In genomic region chr14:120084084-120084667, GRCm38 (mm10) we compare ENCODE assay signal across 34 mouse cellular contexts. TPM values are rescaled to one million over a fixed set of nuclear protein-coding genes. Genes with fewer than 3 reads are reported as not detected.
A peak's percentile ranks its signal among the peaks of the same experiment; 100 is the strongest.
DNase-seq lines count a peak whose midpoint lies in the region; ATAC-seq and TF ChIP-seq lines count a peak whose summit lies in the region.
"Had no signal": no experiment of that assay in that cellular context is flagged by ENCODE, and none has a peak within 500 bp of the region (broad histone marks: within the 10 kb centered on the region; RNA-seq: fewer than 3 reads in every experiment).

No protein-coding gene starts in this region.

- no peaks in the 10 kb centered on the region for H3K4me1 ChIP-seq in forebrain, embryonic 12.5 days
- H3K4me1 ChIP-seq in forebrain, embryonic 10.5 days: no peaks in the 10 kb centered on the region
- peaks cover 1% of the 10 kb centered on the region for H3K4me1 ChIP-seq in hindbrain, embryonic 13.5 days (replicated peaks)
- no peaks in the 10 kb centered on the region; the same call in 1 of the 2 replicates for H3K4me1 ChIP-seq in hindbrain, embryonic 14.5 days (replicated peaks; ENCODE audit: control insufficient read depth, insufficient read depth, low read length)
- H3K4me1 ChIP-seq in forebrain, postnatal 0 days (ENCODE audit: insufficient read depth): no peaks in the 10 kb centered on the region
- H3K4me1 ChIP-seq in liver, embryonic 11.5 days (replicated peaks; ENCODE audit: control insufficient read depth, insufficient read depth, low read length): no peaks in the 10 kb centered on the region
- H3K4me1 ChIP-seq: heart, embryonic 13.5 days; intestine, embryonic 15.5 days; liver, embryonic 12.5 days had no signal

- no peak overlapping the region for H3K9ac ChIP-seq in forebrain, embryonic 12.5 days
- no peak overlapping the region for H3K9ac ChIP-seq in hindbrain, embryonic 13.5 days
- no peak overlapping the region for H3K9ac ChIP-seq in hindbrain, embryonic 14.5 days
- H3K9ac ChIP-seq in forebrain, postnatal 0 days: no peak overlapping the region
- no peak overlapping the region for H3K9ac ChIP-seq in liver, embryonic 11.5 days (ENCODE audit: low read depth, low read length)
- H3K9ac ChIP-seq: heart, embryonic 13.5 days; hindbrain, embryonic 15.5 days; intestine, embryonic 15.5 days; limb, embryonic 13.5 days; liver, embryonic 12.5 days; liver, postnatal 0 days; neural tube, embryonic 13.5 days had no signal

- no peaks in the 10 kb centered on the region for H3K9me3 ChIP-seq in forebrain, embryonic 12.5 days
- H3K9me3 ChIP-seq in forebrain, embryonic 10.5 days: no peaks in the 10 kb centered on the region
- no peaks in the 10 kb centered on the region for H3K9me3 ChIP-seq in hindbrain, embryonic 13.5 days
- no peaks in the 10 kb centered on the region for H3K9me3 ChIP-seq in hindbrain, embryonic 14.5 days (ENCODE audit: control insufficient read depth, low read length)
- no peaks in the 10 kb centered on the region for H3K9me3 ChIP-seq in forebrain, postnatal 0 days (ENCODE audit: low read length)
- no peaks in the 10 kb centered on the region for H3K9me3 ChIP-seq in liver, embryonic 11.5 days (ENCODE audit: control insufficient read depth, low read length)
- H3K9me3 ChIP-seq: heart, embryonic 13.5 days; hindbrain, embryonic 15.5 days; intestine, embryonic 15.5 days; limb, embryonic 13.5 days; liver, embryonic 12.5 days; neural tube, embryonic 13.5 days had no signal

- no peak overlapping the region for H3K4me2 ChIP-seq in forebrain, embryonic 12.5 days
- no peak overlapping the region for H3K4me2 ChIP-seq in hindbrain, embryonic 13.5 days
- no peak overlapping the region for H3K4me2 ChIP-seq in hindbrain, embryonic 14.5 days (replicated peaks)
- no peak overlapping the region for H3K4me2 ChIP-seq in forebrain, postnatal 0 days (ENCODE audit: low read depth)
- no peak overlapping the region for H3K4me2 ChIP-seq in liver, embryonic 11.5 days
- H3K4me2 ChIP-seq: heart, embryonic 13.5 days; hindbrain, embryonic 15.5 days; intestine, embryonic 15.5 days; limb, embryonic 13.5 days; liver, embryonic 12.5 days; neural tube, embryonic 13.5 days had no signal

- TF ChIP-seq CTCF in forebrain, postnatal 0 days (IDR thresholded peaks at IDR 0.05; ENCODE audit: low read depth): no peak

- no peak for DNase-seq in forebrain, embryonic 10.5 days (ENCODE audit: extremely low spot score, low spot score)
- no peak for DNase-seq in hindbrain, embryonic 14.5 days (ENCODE audit: low spot score)
- peak; percentile 49 for DNase-seq in R1 (ENCODE audit: low read depth, low spot score)
- peak; percentile 32 for DNase-seq in forebrain, postnatal 0 days
- DNase-seq in liver, embryonic 11.5 days (ENCODE audit: low spot score): no peak
- DNase-seq in cerebellum, adult 9-10 months: no peak
- DNase-seq: adrenal gland, postnatal 10 days; cerebellum, adult 18-20 months; cerebellum, postnatal 14 days; gastrocnemius, adult 2 months; gastrocnemius, postnatal 36 days; heart, adult 2 months; heart, postnatal 10 days; kidney, adult 2 months; kidney, postnatal 36 days; liver, postnatal 0 days; lung, postnatal 36 days had no signal

- no peak overlapping the region for H3K27ac ChIP-seq in forebrain, embryonic 12.5 days
- H3K27ac ChIP-seq in forebrain, embryonic 10.5 days: no peak overlapping the region
- H3K27ac ChIP-seq in hindbrain, embryonic 13.5 days: no peak overlapping the region
- no peak overlapping the region for H3K27ac ChIP-seq in hindbrain, embryonic 14.5 days
- no peak overlapping the region for H3K27ac ChIP-seq in forebrain, postnatal 0 days (ENCODE audit: low read depth, low read length)
- H3K27ac ChIP-seq in liver, embryonic 11.5 days (ENCODE audit: low read depth, low read length): no peak overlapping the region
- H3K27ac ChIP-seq: gastrocnemius, adult 2 months; heart, adult 2 months; heart, embryonic 13.5 days; hindbrain, embryonic 15.5 days; intestine, embryonic 15.5 days; layer of hippocampus, adult 2 months; left cerebral cortex, adult 2 months; limb, embryonic 13.5 days; liver, embryonic 12.5 days; neural tube, embryonic 13.5 days had no signal

- WGBS in forebrain, embryonic 12.5 days: 83% methylated on average over 9 of the region's 9 CpGs
- 86% methylated on average over 9 of the region's 9 CpGs for WGBS in forebrain, embryonic 10.5 days
- WGBS in hindbrain, embryonic 13.5 days: 77% methylated on average over 9 of the region's 9 CpGs
- 81% methylated on average over 9 of the region's 9 CpGs for WGBS in hindbrain, embryonic 14.5 days
- 81% methylated on average over 9 of the region's 9 CpGs for WGBS in forebrain, postnatal 0 days
- 82% methylated on average over 9 of the region's 9 CpGs for WGBS in liver, embryonic 11.5 days

- no peak overlapping the region for H3K4me3 ChIP-seq in forebrain, embryonic 12.5 days (replicated peaks)
- H3K4me3 ChIP-seq in forebrain, embryonic 10.5 days: no peak overlapping the region
- no peak overlapping the region for H3K4me3 ChIP-seq in hindbrain, embryonic 13.5 days
- H3K4me3 ChIP-seq in hindbrain, embryonic 14.5 days (replicated peaks; ENCODE audit: low read length): no peak overlapping the region
- H3K4me3 ChIP-seq in forebrain, postnatal 0 days (ENCODE audit: low read depth, low read length): no peak overlapping the region
- no peak overlapping the region for H3K4me3 ChIP-seq in liver, embryonic 11.5 days (ENCODE audit: low read depth, low read length)
- H3K4me3 ChIP-seq: erythroblast, embryonic 14.5 days; gastrocnemius, adult 2 months; heart, adult 2 months; heart, embryonic 13.5 days; hindbrain, embryonic 15.5 days; intestine, embryonic 15.5 days; layer of hippocampus, adult 2 months; left cerebral cortex, adult 2 months; limb, embryonic 13.5 days; liver, embryonic 12.5 days; neural tube, embryonic 13.5 days had no signal

- no peaks in the 10 kb centered on the region for H3K36me3 ChIP-seq in forebrain, embryonic 12.5 days (replicated peaks)
- no peaks in the 10 kb centered on the region for H3K36me3 ChIP-seq in forebrain, embryonic 10.5 days (replicated peaks)
- H3K36me3 ChIP-seq in hindbrain, embryonic 13.5 days: no peaks in the 10 kb centered on the region
- no peaks in the 10 kb centered on the region for H3K36me3 ChIP-seq in hindbrain, embryonic 14.5 days (replicated peaks; ENCODE audit: control insufficient read depth, insufficient read depth)
- no peaks in the 10 kb centered on the region for H3K36me3 ChIP-seq in forebrain, postnatal 0 days (ENCODE audit: insufficient read depth)
- H3K36me3 ChIP-seq in liver, embryonic 11.5 days (ENCODE audit: control insufficient read depth, insufficient read depth, low read length): no peaks in the 10 kb centered on the region
- H3K36me3 ChIP-seq: heart, embryonic 13.5 days; hindbrain, embryonic 15.5 days; intestine, embryonic 15.5 days; limb, embryonic 13.5 days; liver, embryonic 12.5 days; neural tube, embryonic 13.5 days had no signal

- ATAC-seq in forebrain, embryonic 12.5 days (ENCODE audit: low FRiP score): 0 out of 2 replicates have a peak, but pooled peaks have one; percentile 4
- ATAC-seq in hindbrain, embryonic 13.5 days (ENCODE audit: low FRiP score): peak; percentile 39; the same call in 1 of the 2 replicates
- ATAC-seq in hindbrain, embryonic 14.5 days (ENCODE audit: low FRiP score): no peak
- peak; percentile 55; the same call in 1 of the 2 replicates for ATAC-seq in forebrain, postnatal 0 days
- ATAC-seq in liver, embryonic 11.5 days (replicated peaks; ENCODE audit: low FRiP score): no peak
- ATAC-seq: intestine, embryonic 15.5 days; liver, embryonic 12.5 days; liver, postnatal 0 days had no signal

- H3K27me3 ChIP-seq in forebrain, embryonic 12.5 days: no peaks in the 10 kb centered on the region
- no peaks in the 10 kb centered on the region for H3K27me3 ChIP-seq in forebrain, embryonic 10.5 days (ENCODE audit: poor library complexity, severe bottlenecking)
- H3K27me3 ChIP-seq in hindbrain, embryonic 13.5 days: no peaks in the 10 kb centered on the region
- H3K27me3 ChIP-seq in hindbrain, embryonic 14.5 days (ENCODE audit: control insufficient read depth, insufficient read depth, low read length): no peaks in the 10 kb centered on the region
- no peaks in the 10 kb centered on the region for H3K27me3 ChIP-seq in forebrain, postnatal 0 days (ENCODE audit: insufficient read depth, low read length)
- no peaks in the 10 kb centered on the region for H3K27me3 ChIP-seq in liver, embryonic 11.5 days (replicated peaks; ENCODE audit: control insufficient read depth, insufficient read depth, low read length)
- H3K27me3 ChIP-seq: CH12.LX; heart, embryonic 13.5 days; hindbrain, embryonic 15.5 days; intestine, embryonic 15.5 days; limb, embryonic 13.5 days; liver, embryonic 12.5 days; neural tube, embryonic 13.5 days had no signal

RNA-seq across cellular contexts. Expression of gene Oxgr1, which starts 41.9 kb away (rescaled TPM):
- polyA plus RNA-seq in forebrain, embryonic 12.5 days (2016; fragmentation: Nextera tagmentation; extraction: Ambion mirVana): not detected in 2 replicates
- polyA plus RNA-seq in forebrain, embryonic 10.5 days (2016; fragmentation: Nextera tagmentation; extraction: Ambion mirVana): not detected in 2 replicates
- polyA plus RNA-seq in hindbrain, embryonic 13.5 days (2015; fragmentation: Nextera tagmentation; extraction: Ambion mirVana): not detected in 2 replicates
- not detected in 2 replicates for polyA plus RNA-seq in hindbrain, embryonic 14.5 days (2014; fragmentation: Nextera tagmentation; extraction: Ambion mirVana)
- 0.15 and 0.24 TPM in 2 replicates for total RNA-seq in forebrain, postnatal 0 days (2014; rRNA removed)
- polyA plus RNA-seq in forebrain, postnatal 0 days (2015; fragmentation: Nextera tagmentation; extraction: Ambion mirVana): 0.07 and 0.10 TPM in 2 replicates
- polyA plus RNA-seq in liver, embryonic 11.5 days (2014; fragmentation: Nextera tagmentation; extraction: Ambion mirVana): not detected in 2 replicates
- total RNA-seq: adrenal gland, postnatal 10 days; CH12.LX; ES-E14; gastrocnemius, adult 2 months; gastrocnemius, postnatal 36 days; heart, adult 2 months; heart, postnatal 10 days; layer of hippocampus, adult 2 months; left cerebral cortex, adult 2 months; megakaryocyte, adult 5-6 weeks had no signal
- polyA plus RNA-seq: C2C12; embryonic facial prominence, embryonic 14.5 days; erythroblast, embryonic 14.5 days; heart, adult 2 months; heart, embryonic 13.5 days; hindbrain, embryonic 15.5 days; liver, embryonic 12.5 days; liver, postnatal 0 days; neural tube, embryonic 13.5 days; thymus, postnatal 0 days had no signal

Comparison
In these comparisons a context has a peak if more than half of its experiments do, and no peak if none do; other contexts are left out.
1. ATAC-seq: peak in forebrain, embryonic 12.5 days (single experiment), hindbrain, embryonic 13.5 days (single experiment) and forebrain, postnatal 0 days (single experiment); none in hindbrain, embryonic 14.5 days (single experiment) and liver, embryonic 11.5 days (single experiment).
2. DNase-seq: peak in R1 (single experiment) and forebrain, postnatal 0 days (single experiment); none in forebrain, embryonic 10.5 days (single experiment), hindbrain, embryonic 14.5 days (single experiment), liver, embryonic 11.5 days (single experiment) and cerebellum, adult 9-10 months (single experiment).